Mouse (Mus musculus): ENCODE measurements around the gene Taco1.
A peak's percentile ranks its signal among the peaks of the same experiment; 100 is the strongest.

Gene Taco1

DNA sequence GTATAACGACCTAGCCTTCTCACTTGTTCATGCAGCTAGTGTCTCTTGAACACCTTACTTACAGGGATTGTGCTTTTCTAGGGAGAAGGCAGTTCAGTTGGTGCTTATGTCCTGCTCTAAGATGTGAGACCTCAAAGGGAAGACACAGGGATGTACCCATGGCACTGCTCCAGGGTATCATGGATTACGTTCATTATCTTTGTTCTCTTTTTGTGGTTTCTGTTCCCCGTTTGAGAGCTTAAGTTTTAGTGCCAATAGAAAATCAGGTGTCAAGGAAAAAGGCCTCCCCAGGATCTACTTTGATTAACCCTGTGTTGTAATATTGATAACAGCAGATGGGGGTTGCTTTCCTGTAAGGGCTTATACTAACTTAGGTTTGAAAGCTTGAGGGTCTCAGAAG is 7.9 kb downstream of the Taco1 start:
- TF ChIP-seq POU5F1 (IDR thresholded peaks at IDR 0.05; ENCODE audit: borderline replicate concordance, low read length) (no peak), NANOG (IDR thresholded peaks at IDR 0.05; ENCODE audit: borderline replicate concordance, low read length) (no peak), CTCF (conservative IDR thresholded peaks at IDR 0.05; ENCODE audit: low read length) (no peak)

GRCm38 (mm10) chr11:106076321-106076720 is 10.5 kb downstream of the Taco1 start:
- peak; percentile 91 for TF ChIP-seq CTCF (conservative IDR thresholded peaks at IDR 0.05; ENCODE audit: low read length)
- TF ChIP-seq POU5F1 (IDR thresholded peaks at IDR 0.05; ENCODE audit: borderline replicate concordance, low read length) = no peak
- no peak for TF ChIP-seq NANOG (IDR thresholded peaks at IDR 0.05; ENCODE audit: borderline replicate concordance, low read length)
- Histone ChIP-seq H3K4me3 (replicated peaks; ENCODE audit: low read length) (no peak overlapping the region), H3K27me3 (ENCODE audit: insufficient read depth, low read length) (no peaks in the 10 kb centered on the region), H3K36me3 (ENCODE audit: insufficient read depth, low read length) (peaks cover 26% of the 10 kb centered on the region), H3K9me3 (ENCODE audit: low read length) (no peaks in the 10 kb centered on the region), H3K4me1 (replicated peaks; ENCODE audit: low read depth, low read length) (no peaks in the 10 kb centered on the region)

More for the DNA sequence above, 7.9 kb downstream of the Taco1 start:
- Histone ChIP-seq H3K9me3 (ENCODE audit: low read length) (no peaks in the 10 kb centered on the region), H3K4me3 (replicated peaks; ENCODE audit: low read length) (no peak overlapping the region), H3K4me1 (replicated peaks; ENCODE audit: low read depth, low read length) (no peaks in the 10 kb centered on the region), H3K27me3 (ENCODE audit: insufficient read depth, low read length) (no peaks in the 10 kb centered on the region), H3K36me3 (ENCODE audit: insufficient read depth, low read length) (peaks cover 37% of the 10 kb centered on the region)

DNA sequence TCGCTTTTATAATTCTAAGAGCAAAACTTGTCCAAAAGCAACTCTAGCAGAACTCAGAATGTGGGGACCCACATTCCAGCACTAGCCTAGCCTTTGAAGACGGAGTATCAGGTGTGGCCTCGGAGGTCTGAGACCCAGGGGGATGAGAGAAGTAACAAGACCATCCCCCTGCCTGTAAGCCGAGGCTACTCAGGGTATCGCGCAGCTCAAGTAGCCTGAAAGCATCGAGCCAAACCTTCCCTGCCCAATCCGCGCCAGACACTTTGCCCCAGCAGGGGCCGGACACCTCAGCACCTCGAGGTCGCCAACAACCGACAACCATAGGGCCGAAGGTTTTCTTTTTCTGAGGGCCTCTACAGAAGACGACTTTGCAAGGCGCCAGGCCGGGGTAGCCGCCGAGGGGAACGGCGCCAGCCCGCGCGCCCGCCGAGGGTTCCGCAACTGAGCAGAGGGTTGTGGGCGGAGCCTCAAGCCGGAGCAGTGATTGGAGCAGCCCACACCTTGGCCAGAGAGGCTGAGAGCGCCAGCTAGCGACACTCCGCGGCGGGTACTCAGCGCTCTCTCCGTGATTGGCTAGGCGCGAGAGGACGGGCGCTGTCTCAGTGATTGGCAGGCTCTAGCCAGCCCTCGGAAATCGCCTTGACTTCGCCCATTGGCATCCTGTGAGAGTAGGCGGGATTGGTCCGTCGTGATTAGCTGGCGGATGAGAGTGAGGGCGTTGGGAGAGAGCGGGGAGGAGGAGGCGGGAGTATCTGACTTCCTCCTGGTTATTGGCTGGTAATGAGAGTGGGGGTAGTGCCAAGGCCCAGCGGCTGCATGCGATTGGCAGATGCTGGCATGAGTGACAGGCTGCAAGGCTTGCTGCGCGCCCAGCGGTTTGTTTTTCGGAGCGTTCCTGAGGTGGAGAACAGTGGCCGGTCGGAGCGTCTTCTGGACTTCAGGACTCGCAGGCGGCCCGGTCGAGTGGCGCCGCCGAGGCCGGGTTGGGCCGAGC is 18.1 kb downstream of the Taco1 start, which contains the start of gene Map3k3:
Gene Map3k3, plus strand, starts transcription at position 906 of the 994 bp plus-strand sequence.
- Histone ChIP-seq H3K36me3 (ENCODE audit: insufficient read depth, low read length) (no peaks in the 10 kb centered on the region), H3K27me3 (ENCODE audit: insufficient read depth, low read length) (no peaks in the 10 kb centered on the region), H3K4me1 (replicated peaks; ENCODE audit: low read depth, low read length) (peaks cover 22% of the 10 kb centered on the region), H3K4me3 (replicated peaks; ENCODE audit: low read length) (peak within 1 kb of the TSS; percentile 99), H3K9me3 (ENCODE audit: low read length) (no peaks in the 10 kb centered on the region)
- TF ChIP-seq NANOG (IDR thresholded peaks at IDR 0.05; ENCODE audit: borderline replicate concordance, low read length) = peak; percentile 90
- 0 out of 2 replicates have a peak, but pooled peaks have one; percentile 5 for TF ChIP-seq CTCF (conservative IDR thresholded peaks at IDR 0.05; ENCODE audit: low read length)
- TF ChIP-seq POU5F1 (IDR thresholded peaks at IDR 0.05; ENCODE audit: borderline replicate concordance, low read length) = no peak

- Histone ChIP-seq H3K4me1 (replicated peaks; ENCODE audit: low read depth, low read length) (peaks cover 22% of the 10 kb centered on the region), H3K27me3 (ENCODE audit: insufficient read depth, low read length) (no peaks in the 10 kb centered on the region), H3K4me3 (replicated peaks; ENCODE audit: low read length) (peak overlapping the region; percentile 99), H3K9me3 (ENCODE audit: low read length) (no peaks in the 10 kb centered on the region), H3K36me3 (ENCODE audit: insufficient read depth, low read length) (no peaks in the 10 kb centered on the region)
- no peak for TF ChIP-seq NANOG (IDR thresholded peaks at IDR 0.05; ENCODE audit: borderline replicate concordance, low read length)
- TF ChIP-seq CTCF (conservative IDR thresholded peaks at IDR 0.05; ENCODE audit: low read length) = no peak
- no peak for TF ChIP-seq POU5F1 (IDR thresholded peaks at IDR 0.05; ENCODE audit: borderline replicate concordance, low read length)
These were observed 19.2 kb downstream of the Taco1 start for GRCm38 (mm10) chr11:106084911-106085561.

DNA sequence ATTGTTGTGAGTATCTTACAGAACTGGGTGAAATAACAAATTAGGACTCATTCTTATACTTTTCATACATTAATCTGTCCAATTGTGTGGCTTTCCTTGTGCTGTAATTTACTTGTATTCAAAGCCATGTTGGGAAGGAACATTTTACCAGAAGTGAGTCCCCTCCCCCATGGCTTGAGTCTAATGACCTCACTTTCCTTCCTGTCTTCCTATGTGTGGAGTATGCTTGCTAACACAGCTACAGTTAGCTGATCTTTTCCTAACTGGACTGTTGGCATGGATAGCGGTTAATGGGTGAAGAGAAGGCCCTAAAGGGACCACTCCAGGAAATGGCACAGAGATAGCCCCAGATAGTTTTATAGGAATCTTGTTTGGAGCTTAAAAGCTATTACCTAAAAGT is 32.4 kb downstream of the Taco1 start:
- no peak for TF ChIP-seq NANOG (IDR thresholded peaks at IDR 0.05; ENCODE audit: borderline replicate concordance, low read length)
- no peak for TF ChIP-seq CTCF (conservative IDR thresholded peaks at IDR 0.05; ENCODE audit: low read length)
- TF ChIP-seq POU5F1 (IDR thresholded peaks at IDR 0.05; ENCODE audit: borderline replicate concordance, low read length) = no peak
- Histone ChIP-seq H3K27me3 (ENCODE audit: insufficient read depth, low read length) (no peaks in the 10 kb centered on the region), H3K4me3 (replicated peaks; ENCODE audit: low read length) (no peak overlapping the region), H3K9me3 (ENCODE audit: low read length) (no peaks in the 10 kb centered on the region), H3K4me1 (replicated peaks; ENCODE audit: low read depth, low read length) (0 out of 2 replicates have a peak, but pooled peaks cover 3% of the 10 kb centered on the region), H3K36me3 (ENCODE audit: insufficient read depth, low read length) (peaks cover 16% of the 10 kb centered on the region)

DNA sequence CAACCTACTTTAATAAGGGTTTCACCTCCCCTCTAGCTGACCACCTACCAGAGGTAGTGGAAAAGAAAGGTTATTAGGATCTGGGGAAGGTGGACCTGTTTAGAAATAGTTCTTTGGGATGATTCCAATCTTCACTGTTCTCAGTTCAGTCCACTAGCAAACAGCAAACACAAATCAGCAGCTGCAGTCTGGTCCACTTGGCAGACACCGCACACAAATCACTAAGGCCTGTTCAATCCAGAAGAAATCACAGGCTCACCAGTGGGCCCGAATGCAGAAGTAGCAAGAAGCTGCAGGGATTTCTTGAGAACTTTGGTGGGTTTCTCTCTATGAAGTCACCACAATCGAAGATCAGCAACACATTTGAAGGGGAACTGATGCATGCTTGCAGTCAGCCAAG is 37.0 kb downstream of the Taco1 start:
- Histone ChIP-seq H3K4me3 (replicated peaks; ENCODE audit: low read length) (no peak overlapping the region), H3K27me3 (ENCODE audit: insufficient read depth, low read length) (no peaks in the 10 kb centered on the region), H3K36me3 (ENCODE audit: insufficient read depth, low read length) (peaks cover 16% of the 10 kb centered on the region), H3K9me3 (ENCODE audit: low read length) (no peaks in the 10 kb centered on the region), H3K4me1 (replicated peaks; ENCODE audit: low read depth, low read length) (no peaks in the 10 kb centered on the region)
- no peak for TF ChIP-seq CTCF (conservative IDR thresholded peaks at IDR 0.05; ENCODE audit: low read length)
- no peak for TF ChIP-seq POU5F1 (IDR thresholded peaks at IDR 0.05; ENCODE audit: borderline replicate concordance, low read length)
- no peak for TF ChIP-seq NANOG (IDR thresholded peaks at IDR 0.05; ENCODE audit: borderline replicate concordance, low read length)

GRCm38 (mm10) chr11:106106047-106106587 is 40.3 kb downstream of the Taco1 start:
- H3K36me3 ChIP-seq (ENCODE audit: insufficient read depth, low read length) = peaks cover 17% of the 10 kb centered on the region
- TF ChIP-seq POU5F1 (IDR thresholded peaks at IDR 0.05; ENCODE audit: borderline replicate concordance, low read length) (no peak), NANOG (IDR thresholded peaks at IDR 0.05; ENCODE audit: borderline replicate concordance, low read length) (no peak), CTCF (conservative IDR thresholded peaks at IDR 0.05; ENCODE audit: low read length) (no peak)
- H3K4me3 ChIP-seq (replicated peaks; ENCODE audit: low read length) = no peak overlapping the region
- no peaks in the 10 kb centered on the region for H3K27me3 ChIP-seq (ENCODE audit: insufficient read depth, low read length)
- H3K4me1 ChIP-seq (replicated peaks; ENCODE audit: low read depth, low read length) = peaks cover 12% of the 10 kb centered on the region
- H3K9me3 ChIP-seq (ENCODE audit: low read length) = no peaks in the 10 kb centered on the region

DNA sequence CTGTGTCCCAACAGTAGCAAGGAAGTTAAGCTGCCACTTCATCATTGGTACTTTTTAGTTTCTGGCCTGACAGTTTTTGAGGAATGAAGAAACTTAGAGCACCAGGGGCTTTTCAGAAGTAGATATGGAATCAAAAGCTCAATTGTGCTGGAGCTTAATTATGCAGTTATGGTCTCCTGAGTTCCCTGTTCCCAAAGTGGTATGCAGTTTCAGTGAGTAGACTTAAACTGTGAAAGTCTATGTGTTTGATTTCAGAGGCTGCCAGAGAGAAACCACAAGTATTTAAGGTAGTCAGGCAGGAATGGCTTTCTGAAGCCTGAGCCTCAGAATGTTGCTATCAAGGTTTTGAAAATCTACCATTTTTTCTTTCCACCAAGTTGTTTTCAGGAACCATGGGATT is 45.8 kb downstream of the Taco1 start:
- Histone ChIP-seq H3K4me1 (replicated peaks; ENCODE audit: low read depth, low read length) (peaks cover 16% of the 10 kb centered on the region), H3K36me3 (ENCODE audit: insufficient read depth, low read length) (peaks cover 24% of the 10 kb centered on the region), H3K4me3 (replicated peaks; ENCODE audit: low read length) (no peak overlapping the region), H3K27me3 (ENCODE audit: insufficient read depth, low read length) (no peaks in the 10 kb centered on the region), H3K9me3 (ENCODE audit: low read length) (no peaks in the 10 kb centered on the region)
- TF ChIP-seq NANOG (IDR thresholded peaks at IDR 0.05; ENCODE audit: borderline replicate concordance, low read length) (no peak), POU5F1 (IDR thresholded peaks at IDR 0.05; ENCODE audit: borderline replicate concordance, low read length) (no peak), CTCF (conservative IDR thresholded peaks at IDR 0.05; ENCODE audit: low read length) (no peak)
